Mouse (Mus musculus): ENCODE results near the gene Eif2s2. TPM values are rescaled to one million over a fixed set of nuclear protein-coding genes. Genes with fewer than 3 reads are reported as not detected.
"Not testable (repeated sequence)": the region's sequence is repeated elsewhere in the genome, so short reads cannot be mapped to it uniquely, and the experiment has no call there.

Eif2s2 gene
- polyA plus RNA-seq, 1 experiment from 2014 or later, result 59.3 TPM

- H3K9ac ChIP-seq, result no peak overlapping the region
- no peaks in the 10 kb centered on the region for H3K4me1 ChIP-seq (replicated peaks)
- H3K4me2 ChIP-seq, result no peak overlapping the region
- H3K9me3 ChIP-seq (replicated peaks), result no peaks in the 10 kb centered on the region
- no peak overlapping the region for H3K4me3 ChIP-seq (replicated peaks)
- 65% methylated on average over 7 of the region's 7 CpGs for WGBS (ENCODE audit: insufficient replicate concordance)
- H3K27ac ChIP-seq (replicated peaks), result no peak overlapping the region
- no peaks in the 10 kb centered on the region for H3K36me3 ChIP-seq (replicated peaks)
- 0 out of 2 replicates have a peak, but pooled peaks cover under 1% of the 10 kb centered on the region for H3K27me3 ChIP-seq
- ATAC-seq (ENCODE audit: insufficient read depth), result no peak
Measured at GRCm38 (mm10) chr2:154920896-154921295, 28.2 kb upstream of the Eif2s2 start.

- Histone ChIP-seq H3K4me2 (no peak overlapping the region), H3K36me3 (replicated peaks) (no peaks in the 10 kb centered on the region), H3K27ac (replicated peaks) (no peak overlapping the region), H3K4me1 (replicated peaks) (no peaks in the 10 kb centered on the region), H3K9me3 (replicated peaks) (no peaks in the 10 kb centered on the region), H3K9ac (no peak overlapping the region), H3K27me3 (0 out of 2 replicates have a peak, but pooled peaks cover 12% of the 10 kb centered on the region), H3K4me3 (replicated peaks) (no peak overlapping the region)
- WGBS (ENCODE audit: insufficient replicate concordance), result 66% methylated on average over 13 of the region's 13 CpGs
- ATAC-seq (ENCODE audit: insufficient read depth), result no peak
Measured at GRCm38 (mm10) chr2:154917866-154918641, 25.3 kb upstream of the Eif2s2 start.

- H3K4me3 ChIP-seq (replicated peaks), result no peak overlapping the region
- H3K36me3 ChIP-seq (replicated peaks), result no peaks in the 10 kb centered on the region
- no peak overlapping the region for H3K27ac ChIP-seq (replicated peaks)
- H3K9me3 ChIP-seq (replicated peaks), result no peaks in the 10 kb centered on the region
- no peak for ATAC-seq (ENCODE audit: insufficient read depth)
- H3K4me1 ChIP-seq (replicated peaks), result no peaks in the 10 kb centered on the region
- 0% methylated on average over 2 of the region's 2 CpGs for WGBS (ENCODE audit: insufficient replicate concordance)
- 0 out of 2 replicates have a peak, but pooled peaks cover 12% of the 10 kb centered on the region for H3K27me3 ChIP-seq
- no peak overlapping the region for H3K9ac ChIP-seq
- no peak overlapping the region for H3K4me2 ChIP-seq
Measured at GRCm38 (mm10) chr2:154916547-154916946, 23.8 kb upstream of the Eif2s2 start.

GRCm38 (mm10) chr2:154915922-154916541, 23.3 kb upstream of the Eif2s2 start:
- no peak overlapping the region for H3K27ac ChIP-seq (replicated peaks)
- no peak overlapping the region for H3K4me3 ChIP-seq (replicated peaks)
- WGBS (ENCODE audit: insufficient replicate concordance), result 73% methylated on average over 12 of the region's 12 CpGs
- no peaks in the 10 kb centered on the region for H3K9me3 ChIP-seq (replicated peaks)
- H3K27me3 ChIP-seq, result 0 out of 2 replicates have a peak, but pooled peaks cover 12% of the 10 kb centered on the region
- no peaks in the 10 kb centered on the region for H3K4me1 ChIP-seq (replicated peaks)
- no peak overlapping the region for H3K9ac ChIP-seq
- no peak overlapping the region for H3K4me2 ChIP-seq
- ATAC-seq (ENCODE audit: insufficient read depth), result no peak
- no peaks in the 10 kb centered on the region for H3K36me3 ChIP-seq (replicated peaks)

GRCm38 (mm10) chr2:154909789-154910188, 17.1 kb upstream of the Eif2s2 start:
- WGBS (ENCODE audit: insufficient replicate concordance), result 66% methylated on average over 6 of the region's 6 CpGs
- no peak for ATAC-seq (ENCODE audit: insufficient read depth)
- no peaks in the 10 kb centered on the region for H3K36me3 ChIP-seq (replicated peaks)
- H3K27me3 ChIP-seq, result 0 out of 2 replicates have a peak, but pooled peaks cover 7% of the 10 kb centered on the region
- H3K4me2 ChIP-seq, result no peak overlapping the region
- H3K4me1 ChIP-seq (replicated peaks), result no peaks in the 10 kb centered on the region
- no peak overlapping the region for H3K4me3 ChIP-seq (replicated peaks)
- H3K9ac ChIP-seq, result no peak overlapping the region
- no peak overlapping the region for H3K27ac ChIP-seq (replicated peaks)
- H3K9me3 ChIP-seq (replicated peaks), result no peaks in the 10 kb centered on the region

GRCm38 (mm10) chr2:154908223-154908622, 15.5 kb upstream of the Eif2s2 start:
- not testable (repeated sequence) for H3K36me3 ChIP-seq (replicated peaks); H3K4me2 ChIP-seq; H3K4me1 ChIP-seq (replicated peaks); H3K9ac ChIP-seq; H3K4me3 ChIP-seq (replicated peaks); H3K27me3 ChIP-seq; ATAC-seq (ENCODE audit: insufficient read depth); H3K9me3 ChIP-seq (replicated peaks); H3K27ac ChIP-seq (replicated peaks)
- 27% methylated on average over 2 of the region's 2 CpGs for WGBS (ENCODE audit: insufficient replicate concordance)

- Histone ChIP-seq H3K27me3 (peaks cover 8% of the 10 kb centered on the region; the same call in 1 of the 2 replicates), H3K4me3 (replicated peaks) (no peak overlapping the region), H3K4me1 (replicated peaks) (no peaks in the 10 kb centered on the region), H3K27ac (replicated peaks) (no peak overlapping the region), H3K4me2 (no peak overlapping the region), H3K9ac (no peak overlapping the region), H3K9me3 (replicated peaks) (no peaks in the 10 kb centered on the region), H3K36me3 (replicated peaks) (no peaks in the 10 kb centered on the region)
- no peak for ATAC-seq (ENCODE audit: insufficient read depth)
- 44% methylated on average over 2 of the region's 2 CpGs for WGBS (ENCODE audit: insufficient replicate concordance)
Measured at GRCm38 (mm10) chr2:154905796-154906195, 13.1 kb upstream of the Eif2s2 start.

GRCm38 (mm10) chr2:154902111-154902510, 9.4 kb upstream of the Eif2s2 start:
- Histone ChIP-seq H3K27ac (replicated peaks) (no peak overlapping the region), H3K4me2 (no peak overlapping the region), H3K9ac (no peak overlapping the region), H3K9me3 (replicated peaks) (no peaks in the 10 kb centered on the region), H3K4me3 (replicated peaks) (no peak overlapping the region), H3K27me3 (peaks cover 11% of the 10 kb centered on the region; the same call in 1 of the 2 replicates), H3K4me1 (replicated peaks) (no peaks in the 10 kb centered on the region), H3K36me3 (replicated peaks) (no peaks in the 10 kb centered on the region)
- no peak for ATAC-seq (ENCODE audit: insufficient read depth)
- WGBS (ENCODE audit: insufficient replicate concordance), result 56% methylated on average over 3 of the region's 3 CpGs

- H3K27me3 ChIP-seq, result peaks cover 15% of the 10 kb centered on the region; the same call in 1 of the 2 replicates
- H3K27ac ChIP-seq (replicated peaks); H3K4me1 ChIP-seq (replicated peaks); H3K9me3 ChIP-seq (replicated peaks); H3K9ac ChIP-seq; ATAC-seq (ENCODE audit: insufficient read depth); H3K4me2 ChIP-seq; H3K4me3 ChIP-seq (replicated peaks); H3K36me3 ChIP-seq (replicated peaks): not testable (repeated sequence)
- 65% methylated on average over 4 of the region's 4 CpGs for WGBS (ENCODE audit: insufficient replicate concordance)
Measured at GRCm38 (mm10) chr2:154899412-154899811, 6.7 kb upstream of the Eif2s2 start.

- WGBS (ENCODE audit: insufficient replicate concordance), result 71% methylated on average over 8 of the region's 8 CpGs
Measured at GRCm38 (mm10) chr2:154899004-154899403, 6.3 kb upstream of the Eif2s2 start.

GRCm38 (mm10) chr2:154893548-154893947, 813 bp upstream of the Eif2s2 start:
- no peak for ATAC-seq (ENCODE audit: insufficient read depth)
- H3K36me3 ChIP-seq (replicated peaks), result peaks cover 6% of the 10 kb centered on the region; the same call in 1 of the 2 replicates
- peaks cover 26% of the 10 kb centered on the region for H3K4me1 ChIP-seq (replicated peaks)
- H3K9me3 ChIP-seq (replicated peaks), result no peaks in the 10 kb centered on the region
- no peak overlapping the region for H3K27ac ChIP-seq (replicated peaks)
- H3K27me3 ChIP-seq, result peaks cover 4% of the 10 kb centered on the region; the same call in 1 of the 2 replicates
- no peak overlapping the region for H3K9ac ChIP-seq
- H3K4me3 ChIP-seq (replicated peaks), result no peak overlapping the region
- H3K4me2 ChIP-seq, result peak overlapping the region; percentile 85
- 70% methylated on average over 4 of the region's 4 CpGs for WGBS (ENCODE audit: insufficient replicate concordance)

More at GRCm38 (mm10) chr2:154899004-154899403, 6.3 kb upstream of the Eif2s2 start:
- not testable (repeated sequence) for H3K9ac ChIP-seq; H3K27ac ChIP-seq (replicated peaks); ATAC-seq (ENCODE audit: insufficient read depth); H3K4me3 ChIP-seq (replicated peaks); H3K4me1 ChIP-seq (replicated peaks); H3K9me3 ChIP-seq (replicated peaks); H3K36me3 ChIP-seq (replicated peaks); H3K4me2 ChIP-seq
- peaks cover 15% of the 10 kb centered on the region; the same call in 1 of the 2 replicates for H3K27me3 ChIP-seq
